Mouse (Mus musculus) cerebral cortex, adult 2 months (tissue): ENCODE measurements around the gene Npb.

Source experiments
- WGBS: fragments of 180-500 bp; shearing (Covaris S2); methylation state at CpG from one replicate; pipeline ENCODE4 v1.1.7; 2018; 5-methylcytosine and 5-hydroxymethylcytosine counted together

The Npb gene

GRCm38 (mm10) chr11:120632559-120633519, 24.6 kb downstream of the Npb start:
- under 1% methylated on average over 114 of the region's 116 CpGs for WGBS

GRCm38 (mm10) chr11:120633520-120634343, 25.5 kb downstream of the Npb start, which contains the start of gene Mafg:
Mafg (minus strand) TSS chr11:120633600.
- 10% methylated on average over 58 of the region's 58 CpGs for WGBS

- 83% methylated on average over 5 of the region's 5 CpGs for WGBS
Measured at GRCm38 (mm10) chr11:120634810-120635209, 26.5 kb downstream of the Npb start.

GRCm38 (mm10) chr11:120641255-120641654, 33.0 kb downstream of the Npb start:
- WGBS = 78% methylated on average over 9 of the region's 9 CpGs

- 90% methylated on average over 8 of the region's 8 CpGs for WGBS
Measured at GRCm38 (mm10) chr11:120641869-120642268, 33.6 kb downstream of the Npb start.

- WGBS = 2% methylated on average over 18 of the region's 18 CpGs
Measured at GRCm38 (mm10) chr11:120642939-120643600, 34.8 kb downstream of the Npb start.

- under 1% methylated on average over 15 of the region's 15 CpGs for WGBS
Measured at GRCm38 (mm10) chr11:120643601-120643987, 35.3 kb downstream of the Npb start, which contains the start of gene Pycr1. Pycr1 (minus strand) TSS chr11:120643769.

- WGBS = 90% methylated on average over 35 of the region's 35 CpGs
Measured at GRCm38 (mm10) chr11:120647047-120647830, 39.0 kb downstream of the Npb start.

- WGBS = 8% methylated on average over 13 of the region's 13 CpGs
Measured at GRCm38 (mm10) chr11:120648001-120648476, 39.8 kb downstream of the Npb start, which contains the start of gene Myadml2. Myadml2 (minus strand) TSS chr11:120648158.

- WGBS = 68% methylated on average over 3 of the region's 3 CpGs
Measured at GRCm38 (mm10) chr11:120651872-120652271, 43.6 kb downstream of the Npb start.

- 91% methylated on average over 3 of the region's 3 CpGs for WGBS
Measured at GRCm38 (mm10) chr11:120654741-120655140, 46.5 kb downstream of the Npb start.

GRCm38 (mm10) chr11:120657301-120657700, 49.0 kb downstream of the Npb start:
- WGBS = 94% methylated on average over 4 of the region's 4 CpGs
